In the genomic region with DNA sequence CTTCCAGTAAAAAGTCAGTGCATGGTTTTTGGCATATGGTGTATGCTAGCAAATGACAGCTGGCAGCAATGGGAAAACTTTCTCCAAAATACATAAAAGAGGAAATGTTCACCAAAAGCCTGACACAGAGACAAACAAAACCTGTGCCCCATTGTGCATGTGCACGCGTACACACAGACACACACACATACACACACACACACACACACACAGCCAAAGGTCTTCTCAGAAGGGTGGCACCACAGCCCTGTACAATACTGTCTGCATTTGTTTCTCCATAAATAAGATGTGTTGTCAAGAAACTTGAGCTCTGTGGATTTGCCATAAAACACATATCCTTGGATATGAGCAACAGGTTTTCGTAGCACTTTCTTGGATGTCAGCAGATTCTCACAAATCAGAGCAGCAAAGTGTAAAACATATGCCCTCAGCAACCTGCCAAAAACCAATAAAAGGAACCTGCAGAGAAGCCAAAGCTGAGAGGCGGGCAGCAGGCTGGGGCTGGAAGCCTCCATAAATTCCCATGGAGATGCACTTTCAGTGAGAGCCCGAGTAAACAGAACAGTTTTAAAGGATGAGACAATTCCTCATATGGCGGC, we compare ENCODE assay signal across 9 mouse cellular contexts.
DNase-seq lines count a peak whose midpoint lies in the region; ATAC-seq lines count a peak whose summit lies in the region.
"Had no signal": no experiment of that assay in that cellular context is flagged by ENCODE, and none has a peak within 500 bp of the region (broad histone marks: within the 10 kb centered on the region; RNA-seq: fewer than 3 reads in every experiment).

No protein-coding gene starts in this region.

- no peak for DNase-seq in kidney, adult 18-20 months
- peak; percentile 78 for DNase-seq in cerebellum, postnatal 10 days
- DNase-seq in layer of hippocampus, adult 8-10 months (ENCODE audit: low spot score in 2 of 2), result peak; percentile 69 to 77
- peak; percentile 40 to 59 for DNase-seq in right cerebral cortex, adult 2 months (ENCODE audit: low spot score in 2 of 2)
- DNase-seq in lung, postnatal 14 days, result no peak
- DNase-seq in retina, embryonic 14.5 days (ENCODE audit: low spot score), result no peak

- 0 out of 2 replicates have a peak, but pooled peaks have one; percentile 29 for ATAC-seq in kidney, embryonic 15.5 days (replicated peaks; ENCODE audit: low FRiP score)
- no peak for ATAC-seq in intestine, embryonic 16.5 days

- 0 out of 2 replicates have a peak overlapping the region, but pooled peaks have one; percentile 58 for H3K27ac ChIP-seq in kidney, embryonic 15.5 days
- no peak overlapping the region for H3K27ac ChIP-seq in intestine, embryonic 16.5 days (ENCODE audit: low read length)
- H3K27ac ChIP-seq: neural tube, embryonic 12.5 days had no signal

- H3K4me3 ChIP-seq in kidney, embryonic 15.5 days (replicated peaks), result no peak overlapping the region
- no peak overlapping the region for H3K4me3 ChIP-seq in intestine, embryonic 16.5 days (ENCODE audit: low read length)
- H3K4me3 ChIP-seq: neural tube, embryonic 12.5 days had no signal

- H3K27me3 ChIP-seq in kidney, embryonic 15.5 days, result no peaks in the 10 kb centered on the region
- no peaks in the 10 kb centered on the region for H3K27me3 ChIP-seq in intestine, embryonic 16.5 days (replicated peaks; ENCODE audit: control insufficient read depth, insufficient read depth, low read length)
- H3K27me3 ChIP-seq: neural tube, embryonic 12.5 days had no signal

- H3K9ac ChIP-seq in kidney, embryonic 15.5 days, result no peak overlapping the region
- no peak overlapping the region for H3K9ac ChIP-seq in intestine, embryonic 16.5 days (ENCODE audit: low read depth, low read length)
- H3K9ac ChIP-seq: neural tube, embryonic 12.5 days had no signal

- H3K36me3 ChIP-seq in kidney, embryonic 15.5 days, result no peaks in the 10 kb centered on the region
- H3K36me3 ChIP-seq in intestine, embryonic 16.5 days (ENCODE audit: control insufficient read depth, insufficient read depth, low read length), result no peaks in the 10 kb centered on the region
- H3K36me3 ChIP-seq: neural tube, embryonic 12.5 days had no signal

- H3K4me1 ChIP-seq in kidney, embryonic 15.5 days, result peaks cover 12% of the 10 kb centered on the region
- H3K4me1 ChIP-seq in intestine, embryonic 16.5 days (ENCODE audit: control insufficient read depth, insufficient read depth, low read length), result no peaks in the 10 kb centered on the region

- H3K9me3 ChIP-seq in kidney, embryonic 15.5 days (replicated peaks), result no peaks in the 10 kb centered on the region
- no peaks in the 10 kb centered on the region for H3K9me3 ChIP-seq in intestine, embryonic 16.5 days (ENCODE audit: control insufficient read depth, low read length)
- H3K9me3 ChIP-seq: neural tube, embryonic 12.5 days had no signal

- H3K4me2 ChIP-seq in kidney, embryonic 15.5 days, result no peak overlapping the region
- no peak overlapping the region for H3K4me2 ChIP-seq in intestine, embryonic 16.5 days (ENCODE audit: low read depth, low read length)
- H3K4me2 ChIP-seq: neural tube, embryonic 12.5 days had no signal

- WGBS in kidney, embryonic 15.5 days, result 38% methylated on average over 6 of the region's 6 CpGs
- 61% methylated on average over 6 of the region's 6 CpGs for WGBS in intestine, embryonic 16.5 days

Comparison
In these comparisons a context has a peak if more than half of its experiments do, and no peak if none do; other contexts are left out.
1. DNase-seq: peak in cerebellum, postnatal 10 days (2 of 2), layer of hippocampus, adult 8-10 months (2 of 2) and right cerebral cortex, adult 2 months (2 of 2); none in kidney, adult 18-20 months (single experiment), lung, postnatal 14 days (single experiment) and retina, embryonic 14.5 days (single experiment).